Mouse (Mus musculus): ENCODE measurements around the gene Dhx57. TPM values are rescaled to one million over a fixed set of nuclear protein-coding genes. Genes with fewer than 3 reads are reported as not detected.

Gene Dhx57
- polyA plus RNA-seq, 1 experiment from 2014 or later: 15.6 TPM

- H3K4me2 ChIP-seq (ENCODE audit: low read depth, low read length): no peak overlapping the region
- no peak overlapping the region for H3K4me3 ChIP-seq (replicated peaks; ENCODE audit: low read length)
- no peak overlapping the region for H3K9ac ChIP-seq (ENCODE audit: low read length)
- no peaks in the 10 kb centered on the region for H3K27me3 ChIP-seq (ENCODE audit: control insufficient read depth, insufficient read depth, low read length)
- no peak overlapping the region for H3K27ac ChIP-seq (ENCODE audit: low read length)
- H3K36me3 ChIP-seq (ENCODE audit: control insufficient read depth, insufficient read depth, low read length): no peaks in the 10 kb centered on the region
- H3K9me3 ChIP-seq (replicated peaks; ENCODE audit: control insufficient read depth, low read length): no peaks in the 10 kb centered on the region
- ATAC-seq (ENCODE audit: insufficient read depth, low FRiP score): no peak
- 51% methylated on average over 9 of the region's 9 CpGs for WGBS
- H3K4me1 ChIP-seq (ENCODE audit: control insufficient read depth, insufficient read depth, low read length): no peaks in the 10 kb centered on the region
Observed at GRCm38 (mm10) chr17:80311761-80312160, 21.5 kb upstream of the Dhx57 start.

GRCm38 (mm10) chr17:80307251-80307650 is 17.0 kb upstream of the Dhx57 start, which contains the start of gene Arhgef33:
Gene Arhgef33, plus strand, starts transcription at chr17:80307407.
- WGBS: 93% methylated on average over 1 of the region's 1 CpGs

GRCm38 (mm10) chr17:80298844-80299243 is 8.6 kb upstream of the Dhx57 start:
- WGBS: 85% methylated on average over 5 of the region's 5 CpGs
- H3K4me3 ChIP-seq (replicated peaks; ENCODE audit: low read length): no peak overlapping the region
- no peak overlapping the region for H3K9ac ChIP-seq (ENCODE audit: low read length)
- no peak overlapping the region for H3K4me2 ChIP-seq (ENCODE audit: low read depth, low read length)
- ATAC-seq (ENCODE audit: insufficient read depth, low FRiP score): no peak
- no peaks in the 10 kb centered on the region for H3K36me3 ChIP-seq (ENCODE audit: control insufficient read depth, insufficient read depth, low read length)
- H3K27me3 ChIP-seq (ENCODE audit: control insufficient read depth, insufficient read depth, low read length): no peaks in the 10 kb centered on the region
- no peaks in the 10 kb centered on the region for H3K4me1 ChIP-seq (ENCODE audit: control insufficient read depth, insufficient read depth, low read length)
- no peak overlapping the region for H3K27ac ChIP-seq (ENCODE audit: low read length)
- no peaks in the 10 kb centered on the region for H3K9me3 ChIP-seq (replicated peaks; ENCODE audit: control insufficient read depth, low read length)

More at GRCm38 (mm10) chr17:80307251-80307650, 17.0 kb upstream of the Dhx57 start, which contains the start of gene Arhgef33:
- Histone ChIP-seq H3K9me3 (replicated peaks; ENCODE audit: control insufficient read depth, low read length) (no peaks in the 10 kb centered on the region), H3K27ac (ENCODE audit: low read length) (no peak within 1 kb of the TSS), H3K36me3 (ENCODE audit: control insufficient read depth, insufficient read depth, low read length) (no peaks in the 10 kb centered on the region), H3K4me3 (replicated peaks; ENCODE audit: low read length) (no peak within 1 kb of the TSS), H3K9ac (ENCODE audit: low read length) (no peak within 1 kb of the TSS), H3K4me2 (ENCODE audit: low read depth, low read length) (no peak within 1 kb of the TSS), H3K27me3 (ENCODE audit: control insufficient read depth, insufficient read depth, low read length) (no peaks in the 10 kb centered on the region), H3K4me1 (ENCODE audit: control insufficient read depth, insufficient read depth, low read length) (no peaks in the 10 kb centered on the region)
- no peak for ATAC-seq (ENCODE audit: insufficient read depth, low FRiP score)

- Histone ChIP-seq H3K36me3 (ENCODE audit: control insufficient read depth, insufficient read depth, low read length) (no peaks in the 10 kb centered on the region), H3K4me2 (ENCODE audit: low read depth, low read length) (no peak overlapping the region), H3K9me3 (replicated peaks; ENCODE audit: control insufficient read depth, low read length) (no peaks in the 10 kb centered on the region), H3K27me3 (ENCODE audit: control insufficient read depth, insufficient read depth, low read length) (no peaks in the 10 kb centered on the region), H3K27ac (ENCODE audit: low read length) (no peak overlapping the region), H3K9ac (ENCODE audit: low read length) (no peak overlapping the region), H3K4me1 (ENCODE audit: control insufficient read depth, insufficient read depth, low read length) (no peaks in the 10 kb centered on the region), H3K4me3 (replicated peaks; ENCODE audit: low read length) (no peak overlapping the region)
- WGBS: 87% methylated on average over 5 of the region's 5 CpGs
- ATAC-seq (ENCODE audit: insufficient read depth, low FRiP score): no peak
Observed at GRCm38 (mm10) chr17:80295258-80295657, 5.0 kb upstream of the Dhx57 start.

GRCm38 (mm10) chr17:80291148-80291547 is 872 bp upstream of the Dhx57 start:
- Histone ChIP-seq H3K4me3 (replicated peaks; ENCODE audit: low read length) (no peak overlapping the region), H3K9me3 (replicated peaks; ENCODE audit: control insufficient read depth, low read length) (no peaks in the 10 kb centered on the region), H3K4me1 (ENCODE audit: control insufficient read depth, insufficient read depth, low read length) (peaks cover 11% of the 10 kb centered on the region; the same call in 1 of the 2 replicates), H3K9ac (ENCODE audit: low read length) (no peak overlapping the region), H3K27me3 (ENCODE audit: control insufficient read depth, insufficient read depth, low read length) (no peaks in the 10 kb centered on the region), H3K27ac (ENCODE audit: low read length) (no peak overlapping the region), H3K36me3 (ENCODE audit: control insufficient read depth, insufficient read depth, low read length) (no peaks in the 10 kb centered on the region), H3K4me2 (ENCODE audit: low read depth, low read length) (no peak overlapping the region)
- WGBS: 19% methylated on average over 2 of the region's 2 CpGs
- ATAC-seq (ENCODE audit: insufficient read depth, low FRiP score): no peak

GRCm38 (mm10) chr17:80289280-80290073 is 799 bp downstream of the Dhx57 start:
- peak overlapping the region; percentile 77 for H3K27ac ChIP-seq (ENCODE audit: low read length)
- peaks cover 11% of the 10 kb centered on the region; the same call in 1 of the 2 replicates for H3K4me1 ChIP-seq (ENCODE audit: control insufficient read depth, insufficient read depth, low read length)
- H3K27me3 ChIP-seq (ENCODE audit: control insufficient read depth, insufficient read depth, low read length): no peaks in the 10 kb centered on the region
- no peak for ATAC-seq (ENCODE audit: insufficient read depth, low FRiP score)
- no peaks in the 10 kb centered on the region for H3K36me3 ChIP-seq (ENCODE audit: control insufficient read depth, insufficient read depth, low read length)
- under 1% methylated on average over 30 of the region's 30 CpGs for WGBS
- peak overlapping the region; percentile 96 for H3K9ac ChIP-seq (ENCODE audit: low read length)
- no peaks in the 10 kb centered on the region for H3K9me3 ChIP-seq (replicated peaks; ENCODE audit: control insufficient read depth, low read length)
- H3K4me3 ChIP-seq (replicated peaks; ENCODE audit: low read length): peak overlapping the region; percentile 98
- H3K4me2 ChIP-seq (ENCODE audit: low read depth, low read length): peak overlapping the region; percentile 76

GRCm38 (mm10) chr17:80288012-80288411 is 2.3 kb downstream of the Dhx57 start:
- Histone ChIP-seq H3K4me1 (ENCODE audit: control insufficient read depth, insufficient read depth, low read length) (peaks cover 11% of the 10 kb centered on the region; the same call in 1 of the 2 replicates), H3K27me3 (ENCODE audit: control insufficient read depth, insufficient read depth, low read length) (no peaks in the 10 kb centered on the region), H3K9ac (ENCODE audit: low read length) (no peak overlapping the region), H3K27ac (ENCODE audit: low read length) (no peak overlapping the region), H3K4me3 (replicated peaks; ENCODE audit: low read length) (no peak overlapping the region), H3K9me3 (replicated peaks; ENCODE audit: control insufficient read depth, low read length) (no peaks in the 10 kb centered on the region), H3K4me2 (ENCODE audit: low read depth, low read length) (no peak overlapping the region), H3K36me3 (ENCODE audit: control insufficient read depth, insufficient read depth, low read length) (no peaks in the 10 kb centered on the region)
- WGBS: 66% methylated on average over 6 of the region's 6 CpGs
- ATAC-seq (ENCODE audit: insufficient read depth, low FRiP score): no peak

- Histone ChIP-seq H3K4me3 (replicated peaks; ENCODE audit: low read length) (no peak overlapping the region), H3K9me3 (replicated peaks; ENCODE audit: control insufficient read depth, low read length) (no peaks in the 10 kb centered on the region), H3K9ac (ENCODE audit: low read length) (no peak overlapping the region), H3K4me2 (ENCODE audit: low read depth, low read length) (no peak overlapping the region), H3K27ac (ENCODE audit: low read length) (no peak overlapping the region), H3K27me3 (ENCODE audit: control insufficient read depth, insufficient read depth, low read length) (no peaks in the 10 kb centered on the region), H3K36me3 (ENCODE audit: control insufficient read depth, insufficient read depth, low read length) (0 out of 2 replicates have a peak, but pooled peaks cover 5% of the 10 kb centered on the region), H3K4me1 (ENCODE audit: control insufficient read depth, insufficient read depth, low read length) (peaks cover 11% of the 10 kb centered on the region; the same call in 1 of the 2 replicates)
- 75% methylated on average over 4 of the region's 4 CpGs for WGBS
- ATAC-seq (ENCODE audit: insufficient read depth, low FRiP score): no peak
Observed at GRCm38 (mm10) chr17:80284446-80284845, 5.8 kb downstream of the Dhx57 start.

GRCm38 (mm10) chr17:80279340-80280070 is 10.8 kb downstream of the Dhx57 start:
- peaks cover 12% of the 10 kb centered on the region; the same call in 1 of the 2 replicates for H3K36me3 ChIP-seq (ENCODE audit: control insufficient read depth, insufficient read depth, low read length)
- no peak overlapping the region for H3K4me3 ChIP-seq (replicated peaks; ENCODE audit: low read length)
- 92% methylated on average over 8 of the region's 8 CpGs for WGBS
- H3K4me1 ChIP-seq (ENCODE audit: control insufficient read depth, insufficient read depth, low read length): no peaks in the 10 kb centered on the region
- H3K9ac ChIP-seq (ENCODE audit: low read length): no peak overlapping the region
- no peak overlapping the region for H3K27ac ChIP-seq (ENCODE audit: low read length)
- no peaks in the 10 kb centered on the region for H3K9me3 ChIP-seq (replicated peaks; ENCODE audit: control insufficient read depth, low read length)
- no peak overlapping the region for H3K4me2 ChIP-seq (ENCODE audit: low read depth, low read length)
- no peaks in the 10 kb centered on the region for H3K27me3 ChIP-seq (ENCODE audit: control insufficient read depth, insufficient read depth, low read length)
- no peak for ATAC-seq (ENCODE audit: insufficient read depth, low FRiP score)
